Mouse (Mus musculus) adrenal gland, adult 18-20 months (tissue): ENCODE data around the gene Ntm. TPM values are rescaled to one million over a fixed set of nuclear protein-coding genes. Genes with fewer than 3 reads are reported as not detected.

Source experiments
- DNase-seq, 2 experiments: peaks; one replicate each; pipeline ENCODE4 v3.0.0; 2021 to 2022; ENCODE audit warnings: low spot score in 2 of 2
- total RNA-seq, 2 experiments: library from RNA; stranded (reverse); gene quantifications; 1 replicate in 1 of 2; 2 replicates in 1 of 2; pipeline ENCODE4 v1.2.3; 2021

Ntm gene
- total RNA-seq, 2 experiments from 2014 or later, result 0.54 to 0.60 TPM

- DNase-seq, result no peak
Measured at GRCm38 (mm10) chr9:29802990-29803737, 159.8 kb downstream of the Ntm start.

GRCm38 (mm10) chr9:29802071-29802705, 160.8 kb downstream of the Ntm start:
- DNase-seq, result no peak

GRCm38 (mm10) chr9:29796281-29796680, 166.7 kb downstream of the Ntm start:
- no peak for DNase-seq

GRCm38 (mm10) chr9:29791199-29791915, 171.6 kb downstream of the Ntm start:
- DNase-seq, result no peak

GRCm38 (mm10) chr9:29790017-29790416, 172.9 kb downstream of the Ntm start:
- no peak for DNase-seq

- DNase-seq, result no peak
Measured at GRCm38 (mm10) chr9:29788855-29789254, 174.1 kb downstream of the Ntm start.

- no peak for DNase-seq
Measured at GRCm38 (mm10) chr9:29787408-29787807, 175.5 kb downstream of the Ntm start.

GRCm38 (mm10) chr9:29782697-29783096, 180.2 kb downstream of the Ntm start:
- no peak for DNase-seq

- DNase-seq, result no peak
Measured at GRCm38 (mm10) chr9:29779739-29780138, 183.2 kb downstream of the Ntm start.

- no peak for DNase-seq
Measured at GRCm38 (mm10) chr9:29776951-29777350, 186.0 kb downstream of the Ntm start.

- DNase-seq, result no peak
Measured at GRCm38 (mm10) chr9:29776542-29776941, 186.4 kb downstream of the Ntm start.

- DNase-seq, result no peak
Measured at GRCm38 (mm10) chr9:29776030-29776429, 186.9 kb downstream of the Ntm start.

- no peak for DNase-seq
Measured at GRCm38 (mm10) chr9:29772625-29773388, 190.1 kb downstream of the Ntm start.

GRCm38 (mm10) chr9:29771870-29772269, 191.1 kb downstream of the Ntm start:
- no peak for DNase-seq

- DNase-seq, result no peak
Measured at GRCm38 (mm10) chr9:29771071-29771785, 191.7 kb downstream of the Ntm start.

GRCm38 (mm10) chr9:29769361-29769760, 193.6 kb downstream of the Ntm start:
- no peak for DNase-seq

- no peak for DNase-seq
Measured at GRCm38 (mm10) chr9:29765990-29766980, 196.7 kb downstream of the Ntm start.

GRCm38 (mm10) chr9:29763338-29763737, 199.6 kb downstream of the Ntm start:
- no peak for DNase-seq

- DNase-seq, result no peak
Measured at GRCm38 (mm10) chr9:29761952-29762586, 200.9 kb downstream of the Ntm start.
